Mouse (Mus musculus) liver, embryonic 15.5 days (tissue): ENCODE data around the gene Tns3. TPM values are rescaled to one million over a fixed set of nuclear protein-coding genes. Genes with fewer than 3 reads are reported as not detected.
"Not testable (repeated sequence)": the region's sequence is repeated elsewhere in the genome, so short reads cannot be mapped to it uniquely, and the experiment has no call there.

Source experiments
- ATAC-seq: fragments of 200-750 bp; cut with Nextera tagmentation; 2 replicates; pipeline ENCODE4 v1.8.0; 2017; ENCODE audit warnings: moderate number of reproducible peaks, mild to moderate bottlenecking, moderate library complexity; ENCODE audit not compliant: insufficient read depth
- H3K27ac ChIP-seq: fragments of 300-500 bp; sonication (generic); replicated peaks from 2 replicates; pipeline ENCODE4 v1.5.1; 2015; ENCODE audit warnings: mild to moderate bottlenecking, inconsistent platforms
- H3K27me3 ChIP-seq: fragments of 300-500 bp; sonication (generic); 2 replicates; pipeline ENCODE4 v1.6.1; 2015; ENCODE audit warnings: mild to moderate bottlenecking, inconsistent platforms
- H3K36me3 ChIP-seq: fragments of 300-500 bp; sonication (generic); replicated peaks from 2 replicates; pipeline ENCODE4 v1.6.1; 2015; ENCODE audit warnings: moderate library complexity, mild to moderate bottlenecking, inconsistent platforms
- H3K4me1 ChIP-seq: fragments of 300-500 bp; sonication (generic); replicated peaks from 2 replicates; pipeline ENCODE4 v1.6.1; 2015; ENCODE audit warnings: inconsistent platforms
- H3K4me2 ChIP-seq: fragments of 300-500 bp; sonication (generic); 2 replicates; pipeline ENCODE4 v1.6.1; 2015; ENCODE audit warnings: moderate library complexity, mild to moderate bottlenecking, inconsistent platforms
- H3K4me3 ChIP-seq: fragments of 300-500 bp; sonication (generic); replicated peaks from 2 replicates; pipeline ENCODE4 v1.5.1; 2015; ENCODE audit warnings: mild to moderate bottlenecking, inconsistent platforms
- H3K9ac ChIP-seq: fragments of 300-500 bp; sonication (generic); 2 replicates; pipeline ENCODE4 v1.6.1; 2015; ENCODE audit warnings: moderate library complexity, mild to moderate bottlenecking, inconsistent platforms
- H3K9me3 ChIP-seq: fragments of 300-500 bp; sonication (generic); replicated peaks from 2 replicates; pipeline ENCODE4 v1.6.1; 2016; ENCODE audit warnings: inconsistent platforms
- WGBS: fragments of 180-500 bp; shearing (Covaris S2); methylation state at CpG from one replicate; pipeline ENCODE4 v1.1.7; 2015; ENCODE audit warnings: mixed read lengths; ENCODE audit not compliant: insufficient replicate concordance; 5-methylcytosine and 5-hydroxymethylcytosine counted together
- polyA plus RNA-seq: library from polyadenylated mRNA; unstranded; fragments of >200 nt; fragmentation: Nextera tagmentation; extraction: Ambion mirVana; gene quantifications from 2 replicates; pipeline ENCODE4 v1.2.1, GENCODE M21; 2015

Tns3 gene
- polyA plus RNA-seq, 1 experiment from 2014 or later = 3.4 TPM

- H3K9ac ChIP-seq = no peak overlapping the region
- no peaks in the 10 kb centered on the region for H3K27me3 ChIP-seq
- ATAC-seq = no peak
- H3K4me2 ChIP-seq = no peak overlapping the region
- H3K27ac ChIP-seq = no peak overlapping the region
- 75% methylated on average over 9 of the region's 9 CpGs for WGBS
- no peaks in the 10 kb centered on the region for H3K4me1 ChIP-seq
- no peaks in the 10 kb centered on the region for H3K36me3 ChIP-seq
- no peaks in the 10 kb centered on the region for H3K9me3 ChIP-seq
- H3K4me3 ChIP-seq = no peak overlapping the region
Measured at GRCm38 (mm10) chr11:8541222-8541815, 123.0 kb downstream of the Tns3 start.

GRCm38 (mm10) chr11:8539593-8540265 is 124.6 kb downstream of the Tns3 start:
- Histone ChIP-seq H3K27ac (no peak overlapping the region), H3K4me2 (no peak overlapping the region), H3K4me3 (no peak overlapping the region), H3K9ac (no peak overlapping the region), H3K36me3 (no peaks in the 10 kb centered on the region), H3K4me1 (no peaks in the 10 kb centered on the region), H3K27me3 (no peaks in the 10 kb centered on the region), H3K9me3 (no peaks in the 10 kb centered on the region)
- WGBS = 71% methylated on average over 8 of the region's 8 CpGs
- ATAC-seq = no peak

GRCm38 (mm10) chr11:8537013-8537614 is 127.2 kb downstream of the Tns3 start:
- Histone ChIP-seq H3K36me3 (no peaks in the 10 kb centered on the region), H3K27ac (no peak overlapping the region), H3K9ac (no peak overlapping the region), H3K27me3 (no peaks in the 10 kb centered on the region), H3K4me1 (no peaks in the 10 kb centered on the region), H3K9me3 (no peaks in the 10 kb centered on the region), H3K4me2 (no peak overlapping the region), H3K4me3 (no peak overlapping the region)
- 61% methylated on average over 5 of the region's 5 CpGs for WGBS
- no peak for ATAC-seq

GRCm38 (mm10) chr11:8534893-8535292 is 129.4 kb downstream of the Tns3 start:
- Histone ChIP-seq H3K9me3 (no peaks in the 10 kb centered on the region), H3K4me2 (no peak overlapping the region), H3K27ac (no peak overlapping the region), H3K4me3 (no peak overlapping the region), H3K4me1 (no peaks in the 10 kb centered on the region), H3K9ac (no peak overlapping the region), H3K36me3 (peaks cover 4% of the 10 kb centered on the region; the same call in 1 of the 2 replicates), H3K27me3 (no peaks in the 10 kb centered on the region)
- ATAC-seq = no peak
- WGBS = 12% methylated on average over 4 of the region's 4 CpGs

- H3K27ac ChIP-seq, H3K4me3 ChIP-seq, H3K9ac ChIP-seq, H3K27me3 ChIP-seq, ATAC-seq, H3K4me2 ChIP-seq, H3K9me3 ChIP-seq, H3K4me1 ChIP-seq, H3K36me3 ChIP-seq: not testable (repeated sequence)
- 64% methylated on average over 3 of the region's 3 CpGs for WGBS
Measured at GRCm38 (mm10) chr11:8532771-8533170, 131.6 kb downstream of the Tns3 start.

- no peak overlapping the region for H3K27ac ChIP-seq
- H3K27me3 ChIP-seq = no peaks in the 10 kb centered on the region
- WGBS = 75% methylated on average over 10 of the region's 10 CpGs
- ATAC-seq = no peak
- no peaks in the 10 kb centered on the region for H3K9me3 ChIP-seq
- H3K36me3 ChIP-seq = peaks cover 4% of the 10 kb centered on the region; the same call in 1 of the 2 replicates
- no peaks in the 10 kb centered on the region for H3K4me1 ChIP-seq
- H3K4me3 ChIP-seq = no peak overlapping the region
- no peak overlapping the region for H3K9ac ChIP-seq
- no peak overlapping the region for H3K4me2 ChIP-seq
Measured at GRCm38 (mm10) chr11:8532112-8532747, 132.1 kb downstream of the Tns3 start.

- Histone ChIP-seq H3K27ac (no peak overlapping the region), H3K4me3 (no peak overlapping the region), H3K27me3 (no peaks in the 10 kb centered on the region), H3K4me2 (no peak overlapping the region), H3K4me1 (no peaks in the 10 kb centered on the region), H3K9ac (no peak overlapping the region), H3K36me3 (peaks cover 4% of the 10 kb centered on the region; the same call in 1 of the 2 replicates), H3K9me3 (no peaks in the 10 kb centered on the region)
- WGBS = 54% methylated on average over 4 of the region's 4 CpGs
- no peak for ATAC-seq
Measured at GRCm38 (mm10) chr11:8530506-8530905, 133.8 kb downstream of the Tns3 start.

GRCm38 (mm10) chr11:8530036-8530435 is 134.3 kb downstream of the Tns3 start:
- no peak for ATAC-seq
- Histone ChIP-seq H3K4me2 (no peak overlapping the region), H3K9ac (no peak overlapping the region), H3K36me3 (peaks cover 4% of the 10 kb centered on the region; the same call in 1 of the 2 replicates), H3K4me3 (no peak overlapping the region), H3K27me3 (no peaks in the 10 kb centered on the region), H3K27ac (no peak overlapping the region), H3K9me3 (no peaks in the 10 kb centered on the region), H3K4me1 (no peaks in the 10 kb centered on the region)
- 70% methylated on average over 4 of the region's 4 CpGs for WGBS

- Histone ChIP-seq H3K4me1 (no peaks in the 10 kb centered on the region), H3K9ac (no peak overlapping the region), H3K4me3 (no peak overlapping the region), H3K27ac (no peak overlapping the region), H3K27me3 (no peaks in the 10 kb centered on the region), H3K36me3 (no peaks in the 10 kb centered on the region), H3K9me3 (no peaks in the 10 kb centered on the region), H3K4me2 (no peak overlapping the region)
- no peak for ATAC-seq
- 60% methylated on average over 9 of the region's 9 CpGs for WGBS
Measured at GRCm38 (mm10) chr11:8525463-8526145, 138.7 kb downstream of the Tns3 start.

- WGBS = 46% methylated on average over 10 of the region's 10 CpGs
Measured at GRCm38 (mm10) chr11:8523344-8524126, 140.8 kb downstream of the Tns3 start.

More at GRCm38 (mm10) chr11:8523344-8524126, 140.8 kb downstream of the Tns3 start:
- Histone ChIP-seq H3K9me3 (no peaks in the 10 kb centered on the region), H3K27ac (no peak overlapping the region), H3K36me3 (no peaks in the 10 kb centered on the region), H3K4me1 (no peaks in the 10 kb centered on the region), H3K4me2 (no peak overlapping the region), H3K9ac (no peak overlapping the region), H3K4me3 (no peak overlapping the region), H3K27me3 (no peaks in the 10 kb centered on the region)
- ATAC-seq = no peak
